Mouse (Mus musculus): Measurements from ENCODE around the gene Krtap10-4. TPM values are rescaled to one million over a fixed set of nuclear protein-coding genes. Genes with fewer than 3 reads are reported as not detected.

Gene Krtap10-4
- polyA plus RNA-seq (2012) = not detected in 2 replicates

GRCm38 (mm10) chr10:77826951-77827350 lies at the start of gene Krtap10-4:
Krtap10-4 (minus strand) TSS chr10:77827095.

GRCm38 (mm10) chr10:77861675-77862074 lies 34.8 kb upstream of the Krtap10-4 start, which contains the start of gene Gm3285:
Gm3285 (plus strand) TSS chr10:77861975.

GRCm38 (mm10) chr10:77852559-77852958 lies 25.7 kb upstream of the Krtap10-4 start, which contains the start of gene Gm10318:
Gm10318 (plus strand) TSS chr10:77852859.

GRCm38 (mm10) chr10:77846503-77846902 lies 19.6 kb upstream of the Krtap10-4 start, which contains the start of gene Gm36176:
Gm36176 (plus strand) TSS chr10:77846803.

GRCm38 (mm10) chr10:77835647-77836046 lies 8.8 kb upstream of the Krtap10-4 start, which contains the start of gene Krtap10-10:
Krtap10-10 (plus strand) TSS chr10:77835947.

GRCm38 (mm10) chr10:77814382-77814781 lies 12.5 kb downstream of the Krtap10-4 start, which contains the start of gene Gm2696:
Gm2696 (plus strand) TSS chr10:77814682.

GRCm38 (mm10) chr10:77811743-77812142 lies 15.2 kb downstream of the Krtap10-4 start, which contains the start of gene Gm9507:
Gm9507 (minus strand) TSS chr10:77811843.

GRCm38 (mm10) chr10:77798921-77799508 lies 27.9 kb downstream of the Krtap10-4 start, which contains the start of gene Gm19668:
Gm19668 (minus strand) TSS chr10:77799133.

GRCm38 (mm10) chr10:77794976-77795375 lies 31.9 kb downstream of the Krtap10-4 start, which contains the start of gene Gm9639:
Gm9639 (minus strand) TSS chr10:77795076.

GRCm38 (mm10) chr10:77787876-77788275 lies 39.0 kb downstream of the Krtap10-4 start, which contains the start of gene Gm7137:
Gm7137 (minus strand) TSS chr10:77788200.

GRCm38 (mm10) chr10:77782442-77782841 lies 44.5 kb downstream of the Krtap10-4 start, which contains the start of gene Gm3250:
Gm3250 (minus strand) TSS chr10:77782542.

GRCm38 (mm10) chr10:77776844-77777243 lies 50.1 kb downstream of the Krtap10-4 start, which contains the start of gene Gm7138:
Gm7138 (minus strand) TSS chr10:77776944.

Other genes starting within 250 kb of the Krtap10-4 start
- gene Pttg1ip, start 245.4 kb downstream of the Krtap10-4 start, polyA plus RNA-seq (2012) = 119 and 164 TPM in 2 replicates
- 207 and 270 TPM in 2 replicates for gene Sumo3, start 221.0 kb downstream of the Krtap10-4 start, polyA plus RNA-seq (2012)
- gene Gm49325, start 220.9 kb downstream of the Krtap10-4 start, polyA plus RNA-seq (2012) = 2.6 TPM in 1 of 2 replicates, not detected in the other
- gene Ube2g2, start 204.8 kb downstream of the Krtap10-4 start, polyA plus RNA-seq (2012) = 43.2 and 45.3 TPM in 2 replicates
- gene Tspear, start 140.5 kb downstream of the Krtap10-4 start, polyA plus RNA-seq (2012) = 0.16 and 0.70 TPM in 2 replicates
- not detected in 2 replicates for gene Gm19402, start 136.3 kb downstream of the Krtap10-4 start, polyA plus RNA-seq (2012)
- gene Gm9508, start 129.9 kb downstream of the Krtap10-4 start, polyA plus RNA-seq (2012) = 0.09 TPM in 1 of 2 replicates, not detected in the other
- gene Gm10272, start 120.5 kb downstream of the Krtap10-4 start, polyA plus RNA-seq (2012) = not detected in 2 replicates
- not detected in 2 replicates for gene Gm10024, start 115.6 kb downstream of the Krtap10-4 start, polyA plus RNA-seq (2012)
- not detected in 2 replicates for gene Gm10142, start 111.3 kb downstream of the Krtap10-4 start, polyA plus RNA-seq (2012)
- gene Krtap12-1, start 106.5 kb downstream of the Krtap10-4 start, polyA plus RNA-seq (2012) = not detected in 2 replicates
- gene Gm10100, start 100.6 kb downstream of the Krtap10-4 start, polyA plus RNA-seq (2012) = not detected in 2 replicates
- gene Gm18596, start 84.5 kb downstream of the Krtap10-4 start, polyA plus RNA-seq (2012) = not detected in 2 replicates
- gene Gm9736, start 75.7 kb downstream of the Krtap10-4 start, polyA plus RNA-seq (2012) = not detected in 2 replicates
- not detected in 2 replicates for gene Gm3233, start 67.4 kb downstream of the Krtap10-4 start, polyA plus RNA-seq (2012)
- not detected in 2 replicates for gene Gm3238, start 55.8 kb downstream of the Krtap10-4 start, polyA plus RNA-seq (2012)
- gene Gm7138, start 50.2 kb downstream of the Krtap10-4 start, polyA plus RNA-seq (2012) = not detected in 2 replicates
- gene Gm3250, start 44.6 kb downstream of the Krtap10-4 start, polyA plus RNA-seq (2012) = not detected in 2 replicates
- gene Gm7137, start 38.9 kb downstream of the Krtap10-4 start, polyA plus RNA-seq (2012) = not detected in 2 replicates
- not detected in 2 replicates for gene Gm9639, start 32.0 kb downstream of the Krtap10-4 start, polyA plus RNA-seq (2012)
- gene Gm19668, start 28.0 kb downstream of the Krtap10-4 start, polyA plus RNA-seq (2012) = not detected in 2 replicates
- not detected in 2 replicates for gene Gm9507, start 15.3 kb downstream of the Krtap10-4 start, polyA plus RNA-seq (2012)
- not detected in 2 replicates for gene Gm2696, start 12.4 kb downstream of the Krtap10-4 start, polyA plus RNA-seq (2012)
- not detected in 2 replicates for gene Krtap10-10, start 8.9 kb upstream of the Krtap10-4 start, polyA plus RNA-seq (2012)
- gene Gm36176, start 19.7 kb upstream of the Krtap10-4 start, polyA plus RNA-seq (2012) = not detected in 2 replicates
- 0.12 TPM in 1 of 2 replicates, not detected in the other for gene Gm10318, start 25.8 kb upstream of the Krtap10-4 start, polyA plus RNA-seq (2012)
- not detected in 2 replicates for gene Gm3285, start 34.9 kb upstream of the Krtap10-4 start, polyA plus RNA-seq (2012)
- gene Lrrc3, start 75.4 kb upstream of the Krtap10-4 start, polyA plus RNA-seq (2012) = 0.07 and 0.10 TPM in 2 replicates
- gene Trpm2, start 143.5 kb upstream of the Krtap10-4 start, polyA plus RNA-seq (2012) = 1.8 and 3.2 TPM in 2 replicates
- gene 1810043G02Rik, start 151.4 kb upstream of the Krtap10-4 start, polyA plus RNA-seq (2012) = 31.2 and 32.5 TPM in 2 replicates
- gene Pfkl, start 183.0 kb upstream of the Krtap10-4 start, polyA plus RNA-seq (2012) = 92.4 and 96.4 TPM in 2 replicates
- 0.25 and 0.51 TPM in 2 replicates for gene Dnmt3l, start 214.9 kb upstream of the Krtap10-4 start, polyA plus RNA-seq (2012)
- gene Aire, start 216.5 kb upstream of the Krtap10-4 start, polyA plus RNA-seq (2012) = 0.47 and 0.55 TPM in 2 replicates
- 4.8 and 8.0 TPM in 2 replicates for gene Icosl, start 242.2 kb upstream of the Krtap10-4 start, polyA plus RNA-seq (2012)